Mouse (Mus musculus): ENCODE results near the gene Szrd1.

Szrd1 gene

DNA sequence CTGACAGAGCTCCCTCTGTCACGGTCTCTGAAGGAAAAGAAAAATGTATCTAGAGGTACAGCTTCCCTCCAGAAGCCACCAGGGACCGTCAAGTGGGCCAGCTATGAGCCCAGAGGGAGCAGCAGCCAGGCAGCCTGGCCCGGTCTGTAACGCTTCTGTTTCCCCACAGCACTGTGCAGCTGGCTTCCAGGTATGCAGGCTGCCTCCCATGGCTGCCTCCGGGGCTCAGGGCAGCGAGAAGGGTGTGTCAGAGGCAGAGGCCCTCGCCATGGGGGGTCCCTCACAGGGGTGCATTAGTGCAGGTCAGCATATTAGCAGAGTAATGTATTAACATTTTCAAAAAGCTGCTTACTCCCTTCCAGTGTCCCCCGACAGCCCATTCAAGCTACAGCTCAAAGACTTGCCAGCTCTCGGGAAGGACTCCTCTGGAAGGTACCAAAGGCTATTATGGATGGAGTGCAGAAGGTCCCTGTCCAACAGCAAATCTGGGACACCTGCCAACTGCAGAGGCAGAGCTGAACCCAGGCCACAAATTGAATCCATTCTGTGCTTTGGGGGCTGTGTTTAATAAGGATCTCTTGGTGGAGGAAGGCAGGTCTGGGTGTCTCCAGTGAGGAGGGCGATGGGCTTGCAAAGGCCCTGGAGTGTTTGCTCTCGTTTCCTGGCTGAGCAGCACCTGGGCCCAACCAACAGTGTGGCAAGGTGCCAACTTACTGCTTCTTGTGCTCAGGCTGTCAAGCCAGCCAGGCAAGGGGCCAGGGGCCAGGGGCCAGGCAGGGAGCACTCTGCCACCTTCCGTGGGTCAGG lies 72.7 kb downstream of the Szrd1 start:
- DNase-seq (ENCODE audit: low spot score), result no peak

DNA sequence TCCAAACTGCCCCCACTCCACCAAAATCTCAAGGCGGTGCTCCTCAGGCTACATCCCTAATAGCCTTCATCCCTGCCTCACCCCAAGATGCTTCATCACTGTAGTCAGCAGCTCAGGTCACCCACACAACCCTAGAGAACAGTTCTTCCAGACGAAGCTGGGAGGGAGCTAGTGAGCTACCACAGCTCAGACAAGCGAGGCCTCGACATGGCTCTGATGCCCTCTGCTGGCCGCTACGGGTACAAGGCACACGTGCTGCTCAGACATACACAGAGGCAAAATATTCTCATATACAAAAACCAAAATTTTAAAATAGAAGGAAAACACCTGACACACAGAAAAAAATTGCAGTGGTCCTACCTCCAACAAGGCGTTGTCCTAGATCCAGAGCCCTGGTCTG lies 74.5 kb downstream of the Szrd1 start:
- peak; percentile 80 for DNase-seq (ENCODE audit: low spot score)

DNA sequence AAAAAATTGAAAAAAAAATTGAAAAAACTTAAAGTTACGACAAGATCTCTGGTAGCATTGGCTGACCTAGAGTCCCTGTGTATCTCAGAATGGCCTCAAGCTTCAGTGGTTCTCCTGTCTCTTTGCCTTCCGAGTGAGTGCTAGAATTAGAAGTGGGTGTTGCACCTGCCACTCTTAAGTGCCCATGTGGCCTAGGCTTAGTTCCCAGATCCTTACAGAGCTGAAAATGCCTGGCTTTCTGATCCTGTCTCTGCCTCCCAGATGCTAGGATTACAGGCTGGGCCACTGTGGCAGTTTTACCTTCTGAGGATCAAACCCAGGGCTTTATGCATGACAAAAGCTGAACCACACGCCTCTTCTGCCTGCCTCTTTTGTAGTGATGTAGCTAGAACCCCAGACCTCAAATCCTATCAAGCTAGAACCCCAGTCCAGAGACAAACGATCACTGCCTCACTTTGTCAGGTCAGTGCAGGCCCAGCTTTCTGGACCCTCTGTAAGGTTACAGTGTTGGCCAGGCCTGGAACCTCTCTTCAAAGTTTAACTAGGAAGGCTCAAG lies 75.4 kb downstream of the Szrd1 start:
- no peak for DNase-seq (ENCODE audit: low spot score)
